Mouse (Mus musculus) heart, adult 8-10 months (tissue): ENCODE measurements at regions not wholly inside any gene's neighbourhood (a gene's known extent, or its start where the extent isn't known, plus 50 kb on each side); places are given as distances from the start of the nearest gene placed in this dataset.

Experiments used
- DNase-seq: peaks from one replicate; pipeline ENCODE4 v3.0.0; 2022; ENCODE audit warnings: low spot score

DNA sequence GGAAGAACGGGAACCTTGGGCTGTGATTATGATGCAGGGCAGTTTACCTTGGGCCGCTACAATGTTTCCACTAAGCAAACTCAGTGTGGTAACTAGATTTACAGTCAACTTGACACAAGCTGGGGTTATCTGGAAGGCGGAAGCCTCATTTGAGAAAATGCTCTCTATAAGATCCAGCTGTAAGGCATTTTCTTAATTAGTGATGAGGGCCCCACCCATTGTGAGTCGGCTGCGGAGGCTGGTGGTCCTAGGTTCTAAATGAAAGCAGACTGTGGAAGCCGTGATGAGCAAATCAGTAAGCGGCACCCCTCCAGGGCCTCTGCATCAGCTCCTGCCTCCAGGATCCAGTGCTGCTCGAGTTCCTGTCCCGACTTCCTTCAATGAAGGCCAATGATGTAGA lies 183.4 kb downstream of the Ly86 start:
- no peak for DNase-seq

DNA sequence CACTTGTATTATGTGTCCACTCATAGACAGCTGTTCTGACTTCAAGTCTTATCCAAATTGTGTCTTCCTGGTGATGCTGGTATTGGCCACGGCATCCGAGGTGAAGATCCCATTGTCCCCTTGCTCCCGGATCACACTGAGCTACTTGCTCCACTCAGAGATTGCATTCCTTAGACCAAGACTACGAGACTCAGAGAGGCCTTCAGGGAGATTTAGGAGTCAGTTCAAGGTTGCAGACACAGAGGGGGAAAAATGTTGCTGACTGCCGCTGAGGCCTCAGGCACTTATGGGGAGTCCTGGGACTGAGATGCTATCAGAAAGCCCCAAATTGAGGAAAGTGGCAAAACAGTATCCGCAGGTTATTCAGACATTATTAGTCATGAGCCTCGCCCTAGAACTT lies 183.9 kb downstream of the Ly86 start:
- no peak for DNase-seq

DNA sequence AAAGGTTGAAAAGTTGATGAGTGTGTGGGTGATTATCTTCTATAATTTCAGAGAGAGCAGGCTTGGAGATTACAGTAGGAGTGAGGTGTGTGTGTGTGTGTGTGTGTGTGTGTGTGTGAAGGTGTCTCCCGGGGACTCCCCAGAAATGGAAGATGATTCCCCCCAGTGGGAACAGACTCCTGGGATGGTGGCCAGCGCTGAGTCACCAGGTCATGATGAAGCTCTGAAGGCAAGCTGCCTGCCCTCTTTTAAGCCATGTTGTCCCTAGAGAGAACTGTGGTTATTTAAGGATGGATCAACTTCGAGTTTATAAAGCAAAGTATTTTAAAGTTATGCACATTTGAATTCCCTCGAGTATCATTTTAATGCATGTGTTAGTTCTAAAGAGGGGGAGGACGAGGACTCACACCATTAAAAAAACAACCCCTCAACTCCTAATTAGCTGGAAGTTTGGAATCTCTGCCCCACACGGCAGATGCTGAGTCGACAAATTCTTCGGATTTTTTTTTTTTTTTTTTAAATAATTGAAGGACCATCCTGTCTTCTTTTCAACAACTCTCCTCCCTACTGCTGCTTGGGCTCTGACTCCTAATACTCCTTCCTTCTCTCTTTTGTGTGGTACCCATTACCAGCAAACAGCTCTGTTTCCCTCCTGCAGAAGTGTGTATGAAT lies 186.6 kb downstream of the Ly86 start:
- no peak for DNase-seq

DNA sequence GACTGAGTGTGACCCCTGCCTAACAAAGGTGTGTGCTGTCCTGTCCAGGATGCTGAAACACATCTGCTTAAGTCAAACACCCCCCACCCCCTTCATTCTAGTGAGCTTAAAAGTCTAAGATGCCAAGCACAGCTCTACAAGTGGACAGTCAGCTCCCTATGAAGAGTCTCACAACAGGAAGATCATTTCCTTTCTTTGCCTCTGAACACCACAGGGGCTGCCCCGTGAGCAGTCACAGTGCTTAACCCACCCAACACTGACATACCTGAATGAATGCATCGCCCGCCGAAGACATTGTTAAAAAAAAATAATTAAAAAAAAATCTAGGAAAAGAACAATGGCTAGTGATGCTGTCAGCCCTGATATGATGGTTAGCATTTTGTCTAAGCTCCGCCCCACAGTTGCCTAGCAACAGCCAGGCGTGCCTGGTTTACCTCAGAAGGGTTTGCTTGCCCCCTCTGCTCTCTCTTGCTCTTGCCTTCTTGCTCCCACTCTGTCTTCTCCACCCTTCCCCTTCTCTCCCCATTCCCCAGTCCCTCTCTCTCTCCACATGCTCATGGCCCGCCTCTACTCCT lies 187.7 kb downstream of the Ly86 start:
- DNase-seq = no peak

DNA sequence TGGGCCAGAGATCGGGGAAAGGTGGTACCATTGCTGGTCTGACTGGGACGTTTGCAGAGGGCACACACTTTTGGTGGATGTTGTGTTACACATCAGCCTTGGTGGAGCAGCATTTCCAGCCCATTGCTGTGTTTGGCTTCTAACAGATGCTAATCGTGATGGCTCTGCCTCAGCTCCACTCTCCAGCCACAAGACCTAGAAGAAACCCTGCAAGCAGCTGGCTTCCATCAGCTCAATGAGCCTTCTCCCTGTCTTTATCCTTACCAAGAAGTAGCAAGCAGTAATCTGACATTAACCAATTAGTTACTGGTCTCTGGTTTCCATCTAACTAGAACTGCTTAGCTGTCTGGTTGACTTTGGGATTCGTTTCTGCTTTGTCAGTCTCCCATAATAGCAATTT lies 188.8 kb downstream of the Ly86 start:
- no peak for DNase-seq

DNA sequence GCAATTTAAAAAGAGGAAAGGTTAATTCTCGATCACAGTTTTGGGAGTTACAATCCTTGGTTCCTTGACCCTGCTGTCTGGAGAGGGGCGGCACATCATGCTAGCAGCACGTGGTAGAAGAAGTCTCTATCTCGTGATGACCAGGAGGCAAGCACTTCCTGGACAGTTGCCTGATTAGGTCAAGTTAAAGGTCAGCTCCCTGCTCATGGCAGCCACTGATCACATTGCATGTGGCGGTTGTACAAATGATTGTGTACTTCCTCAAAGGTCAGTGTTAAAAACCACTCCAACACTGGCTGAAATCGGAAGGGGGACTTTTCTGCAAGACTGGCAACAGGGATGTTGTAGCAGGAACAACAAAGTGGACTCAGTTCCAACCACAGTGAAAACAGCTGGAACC lies 192.3 kb downstream of the Ly86 start:
- DNase-seq = no peak

DNA sequence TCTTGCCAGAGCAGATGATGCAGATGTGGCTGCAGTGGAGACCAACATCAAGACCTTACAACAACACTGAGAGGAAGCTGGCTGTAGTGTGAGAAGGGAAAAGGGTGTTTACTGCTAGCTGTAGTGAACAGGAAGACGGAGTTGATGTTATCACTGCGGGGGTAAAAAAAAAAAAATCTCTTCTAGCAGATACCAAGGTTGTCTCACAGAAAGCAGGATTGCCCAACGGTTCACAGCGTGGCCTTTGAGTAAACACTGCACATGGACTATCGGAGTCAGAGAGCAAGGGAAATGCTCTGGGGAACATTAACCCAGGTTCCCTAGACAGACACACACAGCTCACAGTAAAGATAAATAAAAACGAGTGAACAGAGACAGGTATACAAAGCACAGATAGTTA lies 192.8 kb downstream of the Ly86 start:
- no peak for DNase-seq

DNA sequence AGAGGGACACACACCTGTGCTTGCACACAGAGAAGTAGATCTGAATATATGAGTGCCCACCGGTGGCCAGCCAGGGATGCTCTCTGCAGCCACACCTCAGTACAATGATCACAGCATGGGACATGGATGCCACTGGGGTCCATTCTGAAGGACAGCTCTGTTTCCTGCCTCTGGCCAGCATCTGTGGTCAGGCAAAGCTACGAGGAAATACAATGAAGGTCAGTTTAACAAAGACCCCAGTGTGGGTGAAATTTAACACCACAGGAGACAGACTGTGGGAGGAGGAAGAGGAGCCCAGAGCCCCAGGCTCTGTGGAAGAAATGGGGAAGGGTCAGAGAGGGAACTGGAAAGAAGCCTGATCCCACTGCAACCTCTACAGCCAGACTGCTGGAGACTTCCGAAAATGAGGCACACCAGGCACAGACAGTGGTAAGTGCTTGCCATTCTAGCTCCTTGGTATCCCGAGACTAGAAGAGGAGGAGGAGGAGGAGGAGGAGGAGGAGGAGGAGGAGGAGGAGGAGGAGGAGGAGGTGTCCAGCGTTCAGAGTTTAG lies 196.0 kb downstream of the Ly86 start:
- no peak for DNase-seq

DNA sequence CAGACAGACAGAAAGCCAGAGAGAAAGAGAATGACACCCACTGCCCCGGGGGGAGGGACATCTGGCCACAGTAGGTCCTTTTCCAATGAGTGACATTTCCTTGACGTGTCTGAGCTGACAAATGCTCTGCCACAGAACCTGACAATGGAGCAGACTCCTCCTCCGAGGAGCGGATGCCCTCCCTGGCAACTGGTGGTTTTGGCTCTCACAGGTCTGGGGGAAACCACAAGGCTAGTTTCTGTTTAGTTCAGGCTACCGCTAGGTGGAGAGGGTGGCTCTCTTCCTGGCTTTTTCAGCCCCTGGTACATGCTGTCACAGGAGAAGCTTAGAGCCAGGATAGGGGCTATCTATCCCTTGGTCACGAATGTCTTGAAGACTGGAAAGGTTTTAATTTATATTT lies 196.7 kb downstream of the Ly86 start:
- DNase-seq = peak; percentile 70

DNA sequence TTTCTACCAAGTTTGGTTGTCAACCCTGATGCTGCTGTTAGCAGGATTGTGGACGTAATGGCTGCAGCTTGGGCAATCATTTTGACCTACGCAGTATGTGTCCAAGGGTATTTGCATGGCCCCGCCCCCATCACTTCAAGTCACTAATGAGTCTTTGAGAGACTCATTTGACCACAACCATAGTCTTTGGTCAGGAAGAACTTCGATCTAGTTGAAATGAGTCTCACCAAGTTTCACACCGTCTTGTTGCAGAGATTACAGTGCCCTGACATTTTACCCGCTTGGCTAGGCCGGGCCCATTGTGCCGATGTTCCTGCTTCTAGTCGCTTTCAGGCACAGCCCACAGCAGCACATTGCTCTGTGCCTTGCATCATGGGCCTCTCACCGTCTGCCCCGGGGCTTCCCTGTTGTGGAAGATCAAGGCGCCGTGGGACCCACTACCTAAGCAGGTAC lies 197.8 kb downstream of the Ly86 start:
- no peak for DNase-seq

DNA sequence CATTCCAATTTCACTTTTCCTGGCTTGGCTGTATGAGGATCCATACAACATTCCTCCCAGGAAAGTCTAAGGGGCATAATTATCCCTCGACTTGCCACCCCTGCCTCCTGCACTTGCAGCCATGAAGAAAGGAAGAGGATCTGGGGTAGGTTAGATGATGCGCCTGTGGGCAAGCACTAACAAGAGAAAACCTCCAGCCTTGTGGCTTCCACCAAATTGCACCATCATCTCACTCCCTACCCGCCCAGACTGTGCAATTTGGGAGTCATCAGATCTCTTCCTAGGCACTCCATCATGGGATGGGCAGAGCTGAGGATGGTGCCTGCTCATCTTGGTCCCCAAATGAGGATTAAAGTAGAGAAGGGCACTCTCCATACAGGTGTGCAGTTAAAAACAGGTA lies 198.8 kb downstream of the Ly86 start:
- DNase-seq = no peak

DNA sequence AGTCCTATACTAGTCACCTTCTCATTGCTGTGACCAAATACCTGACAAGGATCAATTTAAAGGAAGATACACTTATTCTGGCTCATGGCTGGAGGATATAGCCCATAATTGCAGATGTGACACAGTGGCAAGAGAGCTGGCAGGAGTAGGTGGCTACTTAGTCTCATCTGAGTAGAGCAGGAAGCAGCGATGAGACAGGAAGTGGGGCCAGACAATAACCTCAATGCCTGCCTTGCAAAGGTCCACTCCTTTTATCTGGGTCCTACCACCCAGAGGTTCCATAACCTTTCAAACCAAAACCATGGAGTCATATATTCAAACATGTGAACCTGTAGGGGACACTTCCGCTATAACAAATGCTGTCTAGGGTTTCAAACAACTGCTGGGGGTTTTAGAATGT lies 199.7 kb downstream of the Ly86 start:
- no peak for DNase-seq

DNA sequence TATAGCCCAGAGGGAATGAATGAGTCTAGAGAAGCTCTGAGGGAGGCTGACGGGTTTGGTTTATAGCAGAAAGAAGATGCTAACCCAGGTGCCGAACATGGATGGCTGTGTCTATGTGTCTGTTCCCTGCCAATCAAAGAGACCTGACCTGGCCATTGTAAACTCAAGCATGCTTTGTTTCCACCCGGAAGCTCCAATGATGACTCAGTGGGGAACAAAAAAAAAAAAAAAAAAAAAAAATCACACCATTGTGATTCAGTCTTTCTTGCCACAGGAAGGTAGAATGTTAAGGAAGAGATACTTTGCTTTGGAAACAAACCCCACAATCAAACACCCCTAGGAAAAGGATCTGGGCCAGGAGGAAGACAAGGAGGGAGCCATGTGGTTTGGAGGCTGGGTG lies 201.5 kb downstream of the Ly86 start:
- DNase-seq = no peak

DNA sequence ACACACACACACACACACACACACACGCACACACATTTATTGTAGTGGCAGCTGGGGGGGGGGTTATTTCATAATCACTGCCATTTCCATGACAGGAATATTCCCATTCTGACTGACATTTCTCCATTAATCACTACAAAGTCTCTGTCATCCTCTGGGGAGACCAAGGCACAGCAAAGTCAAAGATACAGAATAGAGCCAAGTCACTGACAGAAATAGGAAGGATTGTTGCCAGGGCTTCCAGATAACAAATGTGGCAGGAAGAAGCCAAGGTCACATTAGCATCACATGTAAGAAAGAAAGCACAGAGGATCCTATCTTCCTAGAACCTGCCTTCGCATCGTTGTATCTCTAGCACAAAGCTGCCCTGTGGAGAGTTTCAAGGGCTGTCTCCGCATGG lies 205.6 kb downstream of the Ly86 start:
- DNase-seq = no peak

DNA sequence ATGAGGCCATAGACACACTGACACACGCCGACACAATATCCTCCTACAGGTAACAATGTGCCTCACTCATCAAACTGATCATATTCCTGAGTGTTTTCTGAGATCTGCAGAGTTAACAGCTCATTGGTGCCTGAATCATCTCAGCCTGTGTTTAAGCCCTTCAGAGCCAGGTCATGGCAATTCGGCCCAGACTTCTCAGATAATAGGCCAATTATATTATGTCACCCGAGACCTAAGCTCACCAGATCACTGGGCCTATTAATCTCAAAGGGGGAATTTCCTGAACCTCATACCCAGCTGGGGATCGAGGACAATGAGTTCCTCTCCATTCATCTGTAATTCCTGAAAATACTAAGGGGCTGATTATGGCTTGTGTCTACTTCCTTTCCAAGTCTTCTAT lies 208.4 kb downstream of the Ly86 start:
- no peak for DNase-seq

DNA sequence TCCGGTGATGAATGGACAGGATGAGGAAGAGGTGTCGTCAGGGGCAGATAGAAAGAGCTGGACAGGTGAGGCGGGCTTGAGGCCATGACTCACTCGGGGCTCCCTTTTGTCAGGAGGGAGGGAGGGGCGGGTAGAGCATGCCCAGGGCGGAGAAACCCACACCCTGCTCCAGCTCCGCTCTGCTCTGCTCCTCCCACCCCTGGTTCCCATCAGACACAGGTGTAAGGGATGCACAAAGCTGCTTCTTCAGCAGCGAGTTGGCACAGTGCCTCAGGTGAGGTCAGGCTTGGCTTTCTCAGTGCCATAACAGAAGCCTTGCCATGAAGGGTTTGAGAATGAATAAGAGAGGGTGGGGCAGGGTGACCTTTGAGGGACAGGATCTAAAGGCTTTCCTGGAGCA lies 212.2 kb downstream of the Ly86 start:
- no peak for DNase-seq

DNA sequence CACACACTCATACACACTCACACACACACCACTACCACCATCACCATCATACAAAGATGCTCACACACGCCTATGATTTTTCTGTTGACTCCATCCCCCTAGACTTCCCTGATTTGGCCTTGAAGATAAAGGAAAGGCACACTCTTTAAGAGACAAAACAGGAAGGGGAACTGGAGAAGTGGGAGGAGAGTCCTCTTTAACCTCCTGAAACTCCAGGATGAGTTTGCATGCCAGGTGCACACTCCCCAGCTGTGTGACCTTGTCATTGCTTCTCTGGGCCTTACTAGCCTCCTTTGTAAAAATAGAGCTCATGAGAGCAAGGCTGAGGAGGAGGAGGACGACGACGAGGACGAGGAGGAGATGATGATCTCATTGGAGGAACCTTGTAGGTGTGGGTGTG lies 212.8 kb downstream of the Ly86 start:
- DNase-seq = no peak

DNA sequence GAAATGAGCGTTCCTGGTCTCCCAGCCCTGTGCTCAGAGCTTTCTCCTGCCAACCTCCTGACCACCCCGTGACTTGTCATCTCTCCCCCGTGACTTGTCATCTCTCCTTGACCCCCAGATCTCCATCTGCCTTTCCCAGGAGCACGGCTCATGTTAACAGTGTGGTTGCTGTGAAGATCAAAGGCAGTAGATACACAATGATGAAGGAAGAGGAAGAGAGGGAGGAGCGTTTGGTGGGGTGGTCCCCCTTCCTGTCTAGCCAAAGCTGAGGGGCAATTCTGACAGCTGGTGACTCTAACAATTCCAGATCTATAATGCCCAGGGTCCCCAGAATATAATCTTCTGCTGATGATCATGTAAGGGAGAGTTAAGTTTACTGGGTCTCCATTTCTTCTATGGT lies 214.0 kb downstream of the Ly86 start:
- no peak for DNase-seq

DNA sequence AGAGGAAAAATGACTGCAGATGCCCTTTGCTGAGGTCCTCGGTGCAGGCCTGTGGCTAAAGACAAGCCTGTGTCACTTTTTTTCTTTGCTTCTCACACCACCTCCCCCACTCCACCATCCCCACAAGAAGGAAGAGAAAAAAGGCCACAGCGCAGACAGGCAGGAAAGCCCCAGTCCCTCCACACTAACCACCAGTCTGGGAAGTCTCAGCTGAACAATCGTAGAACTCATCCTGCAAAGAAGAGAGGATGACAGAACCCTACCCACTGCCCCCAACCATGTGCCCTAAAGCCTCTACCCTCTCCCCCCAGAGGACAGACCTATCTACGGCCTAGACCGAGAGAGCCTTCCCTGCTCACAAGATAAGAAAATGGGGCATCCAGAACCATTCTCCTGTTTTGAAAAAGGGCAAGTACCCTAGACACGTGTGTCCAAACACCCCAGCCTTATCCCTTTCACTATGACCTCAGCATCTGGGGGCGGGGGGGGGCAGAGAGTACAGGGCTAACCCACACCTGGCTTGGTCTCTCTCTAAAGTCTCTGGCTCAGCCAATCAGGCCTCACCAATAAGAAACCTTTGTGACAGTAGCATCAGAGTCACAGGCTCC lies 214.8 kb downstream of the Ly86 start:
- DNase-seq = no peak

DNA sequence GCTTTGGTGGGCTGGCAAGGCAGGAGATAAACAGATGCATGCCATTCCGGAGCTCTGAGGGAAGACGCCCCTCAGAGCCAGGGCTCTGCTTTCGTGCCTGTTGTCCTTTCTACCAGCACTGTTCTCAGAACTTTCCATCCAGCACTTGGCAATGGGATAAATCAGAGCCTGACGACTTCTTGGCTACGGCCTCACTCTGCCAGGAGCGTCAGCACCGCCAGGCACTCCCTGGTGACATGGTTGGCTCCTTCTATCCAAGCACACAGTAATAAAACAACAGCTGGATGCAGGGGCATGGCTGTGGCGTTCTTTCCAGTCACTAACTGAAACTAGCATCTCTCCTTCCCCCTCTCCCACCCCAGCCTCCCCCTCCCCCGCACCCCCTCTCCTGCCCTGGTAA lies 215.4 kb downstream of the Ly86 start:
- no peak for DNase-seq

DNA sequence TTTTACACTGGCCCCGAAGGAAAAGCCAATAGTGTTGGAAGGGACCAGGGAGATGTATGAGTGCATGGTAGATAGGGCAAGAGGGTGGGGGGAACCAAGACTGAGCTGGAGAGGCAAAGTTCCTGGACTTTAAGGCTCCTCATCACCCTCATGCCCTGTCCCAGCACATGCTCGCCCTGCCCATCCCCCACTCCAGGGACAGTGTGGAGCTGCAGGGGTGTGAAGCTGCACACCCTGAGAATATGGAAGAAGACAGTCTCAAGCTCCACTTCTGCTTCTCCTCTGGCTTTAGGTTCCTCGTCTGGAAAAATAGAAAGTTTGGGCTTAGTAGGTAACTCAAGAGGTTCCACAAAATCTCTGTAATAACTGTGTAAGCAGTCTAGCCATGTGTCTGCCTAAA lies 215.8 kb downstream of the Ly86 start:
- DNase-seq = no peak

DNA sequence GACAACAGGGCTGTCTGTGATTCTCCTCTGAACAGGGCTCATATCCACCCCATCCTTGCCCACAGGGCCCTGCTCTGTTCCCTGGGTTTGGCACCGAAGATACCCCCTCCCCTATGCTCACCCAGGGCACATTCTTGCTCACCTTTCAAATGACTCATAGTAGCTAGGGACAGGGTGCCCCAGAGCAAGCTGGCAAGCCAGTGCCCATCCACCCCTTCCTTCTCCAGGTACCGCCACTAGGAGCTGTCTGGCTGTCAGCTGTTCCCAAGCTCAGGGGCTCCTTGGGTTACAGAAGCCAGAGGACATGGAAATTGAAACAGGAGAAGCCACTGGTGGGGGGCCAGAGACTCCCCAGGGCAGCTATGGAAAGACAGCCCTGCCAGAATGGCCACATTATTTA lies 216.4 kb downstream of the Ly86 start:
- DNase-seq = no peak

DNA sequence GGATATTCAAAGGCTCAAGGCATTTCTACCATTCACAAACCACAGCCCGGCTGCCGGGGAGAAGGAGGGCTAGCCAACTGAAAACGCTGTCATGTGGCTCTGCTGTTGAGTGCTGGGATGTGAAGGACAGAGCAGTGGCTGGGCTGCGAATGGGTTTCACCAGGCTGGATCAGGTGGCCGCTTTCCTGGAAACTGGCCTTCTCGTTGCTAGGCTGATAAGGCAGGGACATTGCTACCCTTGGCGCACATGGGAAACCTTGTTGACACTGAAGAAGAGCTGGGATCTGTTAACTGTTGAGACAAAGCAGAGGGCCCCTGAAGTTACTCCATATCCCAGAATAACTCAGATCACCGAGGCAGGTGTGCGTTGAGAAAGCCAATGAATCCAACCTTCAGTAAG lies 216.1 kb upstream of the Rreb1 start:
- peak; percentile 48 for DNase-seq
